Mouse (Mus musculus) small intestine, adult 2 months (tissue): ENCODE measurements around the gene Cdkn3.

Source experiments
- CTCF ChIP-seq: fragments of 200-500 bp; IDR thresholded peaks from 2 replicates; pipeline ENCODE4 v1.5.1; 2012; ENCODE audit warnings: low read depth, mild to moderate bottlenecking, control low read depth, inconsistent platforms, low read length, moderate library complexity, mixed read lengths; ENCODE audit not compliant: insufficient replicate concordance, insufficient read length; ENCODE audit errors: extremely low read depth
- POLR2A ChIP-seq: fragments of 200-500 bp; IDR thresholded peaks from 2 replicates; pipeline ENCODE4 v1.6.1; 2012; ENCODE audit warnings: low read depth, mild to moderate bottlenecking, control low read depth, inconsistent platforms, low read length, moderate library complexity

DNA sequence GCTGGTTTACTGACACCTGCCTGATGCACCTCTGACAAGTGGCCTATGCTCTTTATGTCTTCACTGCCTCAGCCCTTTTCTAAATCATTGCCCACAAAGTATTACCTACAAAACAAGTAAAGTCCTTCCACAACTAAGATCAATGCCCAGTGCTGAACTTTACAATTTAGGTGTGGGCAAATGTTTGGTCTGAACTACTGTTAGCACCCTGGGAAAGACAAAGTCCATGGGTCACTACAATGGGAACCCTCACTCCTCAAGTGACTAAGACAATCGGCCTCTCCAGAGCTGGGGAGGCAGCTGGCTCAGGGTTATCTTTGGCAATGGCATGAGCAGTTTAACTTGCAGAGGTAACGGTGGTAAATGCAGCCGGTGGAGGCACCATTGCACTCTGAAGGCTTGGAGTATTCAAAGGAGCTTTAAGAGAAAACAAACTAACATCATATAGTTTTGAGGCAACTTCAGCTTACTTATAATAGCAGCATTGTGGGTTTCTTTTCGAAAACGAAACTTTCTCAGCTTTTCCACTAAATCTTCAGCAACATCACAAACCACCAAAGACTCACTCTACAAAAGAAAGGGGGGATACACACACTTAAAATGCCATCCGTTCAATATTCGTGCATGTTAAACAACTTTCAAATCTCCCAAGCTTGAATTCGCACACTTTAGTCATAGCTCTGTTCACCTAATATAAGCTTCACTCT is 56.7 kb downstream of the Cdkn3 start:
- TF ChIP-seq CTCF (no peak), POLR2A (no peak)
